8 mouse cellular contexts compared by ENCODE assay signal in genomic region chr10:34127392-34128378, GRCm38 (mm10). TPM values are rescaled to one million over a fixed set of nuclear protein-coding genes. Genes with fewer than 3 reads are reported as not detected.
A peak's percentile ranks its signal among the peaks of the same experiment; 100 is the strongest.
DNase-seq lines count a peak whose midpoint lies in the region; ATAC-seq and TF ChIP-seq lines count a peak whose summit lies in the region.

Calhm6 (minus strand) TSS chr10:34127984.

- no peak within 1 kb of the TSS for H3K27ac ChIP-seq in forebrain, embryonic 11.5 days (ENCODE audit: low read depth, low read length)
- peak within 1 kb of the TSS; percentile 5; the same call in 1 of the 2 replicates for H3K27ac ChIP-seq in layer of hippocampus, adult 2 months
- H3K27ac ChIP-seq in lung, embryonic 14.5 days (ENCODE audit: low read depth), result no peak within 1 kb of the TSS
- no peak within 1 kb of the TSS for H3K27ac ChIP-seq in neural tube, embryonic 14.5 days (ENCODE audit: low read depth, low read length)

- H3K27me3 ChIP-seq in forebrain, embryonic 11.5 days (ENCODE audit: control insufficient read depth, insufficient read depth, low read length), result no peaks in the 10 kb centered on the region
- H3K27me3 ChIP-seq in lung, embryonic 14.5 days (ENCODE audit: insufficient read depth, low read length), result no peaks in the 10 kb centered on the region
- H3K27me3 ChIP-seq in neural tube, embryonic 14.5 days (ENCODE audit: control insufficient read depth, insufficient read depth, low read length), result no peaks in the 10 kb centered on the region

- peak; percentile 20 for DNase-seq in ovary, postnatal 10 days (ENCODE audit: low spot score)
- DNase-seq in ovary, adult 18-20 months (ENCODE audit: low spot score), result no peak
- DNase-seq in forebrain, embryonic 11.5 days (ENCODE audit: low spot score), result peak; percentile 65
- peak; percentile 42 for DNase-seq in heart, postnatal 4 days
- peak; percentile 7 to 33 for DNase-seq in layer of hippocampus, adult 2 months (ENCODE audit: low spot score in 2 of 2)
- peak; percentile 74 for DNase-seq in lung, embryonic 14.5 days
- peak; percentile 20 for DNase-seq in testis, postnatal 14 days (ENCODE audit: low spot score)

- H3K36me3 ChIP-seq in forebrain, embryonic 11.5 days (ENCODE audit: control insufficient read depth, insufficient read depth, low read length), result no peaks in the 10 kb centered on the region
- H3K36me3 ChIP-seq in lung, embryonic 14.5 days (ENCODE audit: insufficient read depth), result no peaks in the 10 kb centered on the region
- H3K36me3 ChIP-seq in neural tube, embryonic 14.5 days (ENCODE audit: control insufficient read depth, insufficient read depth, low read length), result no peaks in the 10 kb centered on the region

- peak; percentile 61 for ATAC-seq in forebrain, embryonic 11.5 days (replicated peaks; ENCODE audit: low FRiP score)
- peak; percentile 76 for ATAC-seq in lung, embryonic 14.5 days (ENCODE audit: insufficient read depth)
- ATAC-seq in neural tube, embryonic 14.5 days (ENCODE audit: low read depth), result peak; percentile 88

- H3K4me3 ChIP-seq in forebrain, embryonic 11.5 days (ENCODE audit: low read depth, low read length), result peak within 1 kb of the TSS; percentile 41
- peak within 1 kb of the TSS; percentile 54 for H3K4me3 ChIP-seq in layer of hippocampus, adult 2 months
- peak within 1 kb of the TSS; percentile 47 for H3K4me3 ChIP-seq in lung, embryonic 14.5 days (ENCODE audit: low read depth, low read length)
- peak within 1 kb of the TSS; percentile 42 for H3K4me3 ChIP-seq in neural tube, embryonic 14.5 days (ENCODE audit: low read depth, low read length)

- H3K9me3 ChIP-seq in forebrain, embryonic 11.5 days (ENCODE audit: control insufficient read depth, low read length), result no peaks in the 10 kb centered on the region
- H3K9me3 ChIP-seq in lung, embryonic 14.5 days (ENCODE audit: low read depth, low read length), result no peaks in the 10 kb centered on the region
- no peaks in the 10 kb centered on the region for H3K9me3 ChIP-seq in neural tube, embryonic 14.5 days (ENCODE audit: control insufficient read depth, low read length)

- H3K9ac ChIP-seq in forebrain, embryonic 11.5 days (ENCODE audit: low read length), result peak within 1 kb of the TSS; percentile 43
- peak within 1 kb of the TSS; percentile 55 for H3K9ac ChIP-seq in lung, embryonic 14.5 days
- H3K9ac ChIP-seq in neural tube, embryonic 14.5 days (replicated peaks; ENCODE audit: low read depth, low read length), result peak within 1 kb of the TSS; percentile 51

- WGBS in forebrain, embryonic 11.5 days, result 17% methylated on average over 44 of the region's 44 CpGs
- 13% methylated on average over 44 of the region's 44 CpGs for WGBS in lung, embryonic 14.5 days
- 19% methylated on average over 44 of the region's 44 CpGs for WGBS in neural tube, embryonic 14.5 days

- TF ChIP-seq CTCF in layer of hippocampus, adult 2 months (conservative IDR thresholded peaks at IDR 0.05), result no peak
- no peak for TF ChIP-seq CTCF in lung, embryonic 14.5 days (IDR thresholded peaks at IDR 0.05; ENCODE audit: low read depth)

- H3K4me2 ChIP-seq in forebrain, embryonic 11.5 days (ENCODE audit: low read depth, low read length, severe bottlenecking), result peak within 1 kb of the TSS; percentile 67
- H3K4me2 ChIP-seq in lung, embryonic 14.5 days, result peak within 1 kb of the TSS; percentile 82
- peak within 1 kb of the TSS; percentile 61 for H3K4me2 ChIP-seq in neural tube, embryonic 14.5 days (ENCODE audit: low read depth, low read length)

- no peaks in the 10 kb centered on the region for H3K4me1 ChIP-seq in forebrain, embryonic 11.5 days (replicated peaks; ENCODE audit: control insufficient read depth, insufficient read depth, low read length)
- H3K4me1 ChIP-seq in lung, embryonic 14.5 days (ENCODE audit: insufficient read depth), result no peaks in the 10 kb centered on the region
- H3K4me1 ChIP-seq in neural tube, embryonic 14.5 days (ENCODE audit: control insufficient read depth, insufficient read depth, low read length), result no peaks in the 10 kb centered on the region

RNA-seq across cellular contexts. Expression of gene Calhm6, which starts in this region (rescaled TPM):
- polyA plus RNA-seq in forebrain, embryonic 11.5 days (2014; fragmentation: Nextera tagmentation; extraction: Ambion mirVana), result 0.33 and 0.69 TPM in 2 replicates
- under 1 TPM in 1 of 2 experiments, not detected in 1; 0.33 TPM for total RNA-seq in heart, postnatal 4 days (2021)
- under 1 TPM; 0.44 to 0.56 TPM for total RNA-seq in layer of hippocampus, adult 2 months (2021)
- 1.2 and 1.5 TPM in 2 replicates for polyA plus RNA-seq in lung, embryonic 14.5 days (2014; fragmentation: Nextera tagmentation; extraction: Ambion mirVana)
- 0.66 and 0.75 TPM in 2 replicates for polyA plus RNA-seq in neural tube, embryonic 14.5 days (2014; fragmentation: Nextera tagmentation; extraction: Ambion mirVana)

Comparison
In these comparisons a context has a peak if more than half of its experiments do, and no peak if none do; other contexts are left out.
1. Peak in DNase-seq, ATAC-seq, H3K4me3 ChIP-seq, H3K9ac ChIP-seq and H3K4me2 ChIP-seq in forebrain, embryonic 11.5 days; RNA of the gene not detected or under 1 TPM.
2. Peak in DNase-seq in heart, postnatal 4 days; RNA of the gene not detected or under 1 TPM.
3. Peak in DNase-seq, H3K4me3 ChIP-seq and H3K27ac ChIP-seq in layer of hippocampus, adult 2 months; RNA of the gene not detected or under 1 TPM.
4. Peak in ATAC-seq, H3K4me3 ChIP-seq, H3K9ac ChIP-seq and H3K4me2 ChIP-seq in neural tube, embryonic 14.5 days; RNA of the gene not detected or under 1 TPM.